Mouse (Mus musculus) thymus, adult 2 months (tissue): ENCODE data around the gene Usp2.

Experiments
- CTCF ChIP-seq: fragments of 200-500 bp; IDR thresholded peaks from 2 replicates; pipeline ENCODE4 v1.5.1; 2012; ENCODE audit warnings: mild to moderate bottlenecking, control low read depth, low read length, moderate library complexity, borderline replicate concordance; ENCODE audit not compliant: control insufficient read depth, poor library complexity, insufficient read depth; ENCODE audit errors: extremely low read depth
- POLR2A ChIP-seq: fragments of 200-500 bp; IDR thresholded peaks from 2 replicates; pipeline ENCODE4 v1.6.1; 2012; ENCODE audit warnings: mild to moderate bottlenecking, low read length, control low read depth, moderate library complexity; ENCODE audit not compliant: control insufficient read depth, poor library complexity, insufficient read depth; ENCODE audit errors: extremely low read depth

DNA sequence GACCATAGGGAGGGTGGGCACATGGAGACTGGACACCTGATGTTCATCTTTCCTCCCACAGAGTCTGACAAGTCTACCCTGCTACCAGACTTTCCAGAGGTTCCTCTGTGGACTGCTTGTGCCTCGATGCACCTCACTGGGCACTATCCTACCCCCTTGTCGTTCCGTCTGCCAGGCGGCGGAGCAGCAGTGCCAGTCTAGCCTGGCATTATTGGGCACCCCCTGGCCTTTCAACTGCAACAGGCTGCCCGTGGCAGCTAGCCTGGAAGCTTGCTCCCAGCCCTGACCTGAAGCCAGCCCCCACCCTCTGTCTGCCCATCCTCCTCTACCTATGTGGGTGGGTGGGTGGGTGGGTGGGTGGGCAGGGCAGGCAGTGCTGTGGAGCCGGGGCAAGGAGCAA lies 39.4 kb downstream of the Usp2 start:
- no peak for TF ChIP-seq POLR2A
- TF ChIP-seq CTCF = no peak
